Mouse (Mus musculus): ENCODE measurements at regions not wholly inside any gene's neighbourhood (a gene's known extent, or its start where the extent isn't known, plus 50 kb on each side); places are given as distances from the start of the nearest gene placed in this dataset.

DNA sequence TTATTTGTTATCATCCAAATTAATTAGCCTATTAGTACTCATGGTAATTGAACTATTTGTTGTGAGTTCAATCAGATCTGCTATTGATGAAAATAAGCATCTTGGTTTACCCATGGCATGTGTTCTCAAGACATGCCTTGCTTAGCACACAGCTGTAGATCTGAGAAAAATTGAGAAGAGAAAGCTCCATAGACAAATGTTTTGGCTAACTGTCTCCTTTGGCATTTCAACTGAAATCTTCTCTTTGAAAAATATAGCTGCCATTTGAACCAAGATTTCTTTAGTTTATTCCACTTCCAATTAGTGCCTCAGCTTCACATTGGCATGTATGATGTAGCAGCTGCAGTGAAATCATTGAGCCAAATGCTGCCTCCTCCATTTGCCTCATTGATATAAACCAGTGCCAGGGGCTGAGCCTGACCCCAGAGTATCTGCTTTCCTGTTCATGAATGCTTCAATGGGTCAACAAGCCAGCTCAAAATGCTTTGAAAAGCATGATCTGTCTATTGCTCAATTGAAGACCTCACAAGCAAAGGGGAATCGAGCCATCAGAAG is 126.1 kb upstream of the Pter start:
- Histone ChIP-seq H3K4me2 (ENCODE audit: insufficient read depth, low read depth, poor library complexity, severe bottlenecking) (no peak overlapping the region), H3K9ac (ENCODE audit: insufficient read depth, low read depth) (no peak overlapping the region), H3K27me3 (replicated peaks) (no peaks in the 10 kb centered on the region), H3K9me3 (replicated peaks; ENCODE audit: low read length) (no peaks in the 10 kb centered on the region), H3K4me1 (ENCODE audit: control insufficient read depth in 1 of 2, insufficient read depth in 2 of 2) (no peaks in the 10 kb centered on the region), H3K4me3 (replicated peaks in 1 of 3; ENCODE audit: low read depth in 2 of 3, low read length in 2 of 3, poor library complexity in 1 of 3) (no peak overlapping the region), H3K79me2 (replicated peaks; ENCODE audit: control insufficient read depth, extremely low read depth, insufficient read depth, poor library complexity, severe bottlenecking) (no peaks in the 10 kb centered on the region), H3K27ac (ENCODE audit: insufficient read depth, low read depth) (no peak overlapping the region), H3K36me3 (replicated peaks in 1 of 2; ENCODE audit: control insufficient read depth in 1 of 2, insufficient read depth in 1 of 2, low read length in 1 of 2) (no peaks in the 10 kb centered on the region)
- in situ Hi-C loops (cut with MboI; ENCODE audit: low pct_ligation_motif_present, low pct_unique_long_range_greater_than_20kb, low sequenced_read_pairs): no loop called here
- TF ChIP-seq MXI1 (IDR thresholded peaks at IDR 0.05; ENCODE audit: low read depth, low read length): no peak
- no peak for TF ChIP-seq ZNF384 (IDR thresholded peaks at IDR 0.05; ENCODE audit: low read depth, low read length)
- TF ChIP-seq ETS1 (conservative IDR thresholded peaks at IDR 0.05; ENCODE audit: low read depth, low read length): no peak
- no peak for TF ChIP-seq PAX5 (IDR thresholded peaks at IDR 0.05; ENCODE audit: low read length)
- TF ChIP-seq E2F4 (IDR thresholded peaks at IDR 0.05; ENCODE audit: insufficient replicate concordance, low read depth, low read length): no peak
- no peak for TF ChIP-seq USF1 (IDR thresholded peaks at IDR 0.05; ENCODE audit: low read depth, low read length)
- TF ChIP-seq SIN3A (IDR thresholded peaks at IDR 0.05; ENCODE audit: low read length): no peak
- TF ChIP-seq BHLHE40 (IDR thresholded peaks at IDR 0.05; ENCODE audit: low read depth, low read length): no peak
- no peak for TF ChIP-seq NELFE (IDR thresholded peaks at IDR 0.05; ENCODE audit: low read depth, low read length)
- no peak for TF ChIP-seq MAFK (IDR thresholded peaks at IDR 0.05; ENCODE audit: insufficient replicate concordance, low read length)
- no peak for TF ChIP-seq CHD2 (IDR thresholded peaks at IDR 0.05; ENCODE audit: low read length)
- no peak for TF ChIP-seq KAT2A (IDR thresholded peaks at IDR 0.05; ENCODE audit: insufficient replicate concordance, low read length)
- TF ChIP-seq MAX (IDR thresholded peaks at IDR 0.05; ENCODE audit: low read length): no peak
- TF ChIP-seq IRF4 (IDR thresholded peaks at IDR 0.05; ENCODE audit: low read depth, low read length): no peak
- dilution Hi-C loops (cut with MboI; ENCODE audit: extremely low pct_ligation_motif_present, extremely low pct_unique_long_range_greater_than_20kb, low sequenced_read_pairs): no loop called here
- no peak for DNase-seq (ENCODE audit: extremely low read depth)

DNA sequence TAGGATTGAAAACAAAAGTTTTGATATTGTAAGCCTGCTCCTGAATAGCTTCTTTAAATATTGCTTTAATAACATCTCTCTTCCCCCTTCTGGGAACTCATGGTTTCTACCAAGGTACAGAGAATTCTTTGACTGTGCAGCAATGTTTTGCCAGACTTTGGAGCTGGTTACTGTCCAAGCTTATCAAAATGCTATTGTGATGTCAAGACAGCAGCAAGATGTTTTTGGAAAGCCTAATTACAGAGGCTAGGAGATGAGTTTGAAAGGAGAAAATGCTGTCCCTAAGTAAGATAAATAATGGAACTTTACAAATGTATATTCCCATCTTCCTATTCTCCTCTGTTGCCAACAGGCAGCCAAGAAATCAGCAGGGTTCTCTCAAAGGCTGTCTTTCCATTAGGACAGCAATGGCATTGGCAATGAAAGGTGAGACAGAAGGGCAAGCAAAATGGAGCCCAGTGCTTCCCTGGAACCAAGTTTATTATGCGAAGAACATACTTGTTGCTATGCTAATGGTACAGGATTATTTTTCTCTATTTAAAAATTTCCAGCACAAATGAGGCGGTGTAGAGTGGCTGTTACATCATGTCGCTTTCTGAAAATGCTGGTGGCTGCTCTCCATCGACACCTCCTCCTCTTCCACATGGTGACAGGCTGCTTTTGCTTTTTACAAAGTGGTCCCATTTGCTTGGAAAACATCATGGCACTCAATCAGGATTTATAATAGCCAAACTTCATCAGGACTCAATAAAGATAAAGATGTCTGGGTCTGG is 124.5 kb upstream of the Pter start:
- in situ Hi-C loops (cut with MboI; ENCODE audit: low pct_ligation_motif_present, low pct_unique_long_range_greater_than_20kb, low sequenced_read_pairs) (no loop called here), dilution Hi-C loops (cut with MboI; ENCODE audit: extremely low pct_ligation_motif_present, extremely low pct_unique_long_range_greater_than_20kb, low sequenced_read_pairs) (no loop called here)
- DNase-seq (ENCODE audit: extremely low read depth): no peak

More for the DNA sequence above, 124.5 kb upstream of the Pter start:
- Histone ChIP-seq H3K36me3 (replicated peaks in 1 of 2; ENCODE audit: control insufficient read depth in 1 of 2, insufficient read depth in 1 of 2, low read length in 1 of 2) (no peaks in the 10 kb centered on the region), H3K79me2 (replicated peaks; ENCODE audit: control insufficient read depth, extremely low read depth, insufficient read depth, poor library complexity, severe bottlenecking) (no peaks in the 10 kb centered on the region), H3K4me2 (ENCODE audit: insufficient read depth, low read depth, poor library complexity, severe bottlenecking) (no peak overlapping the region), H3K9me3 (replicated peaks; ENCODE audit: low read length) (no peaks in the 10 kb centered on the region), H3K4me1 (ENCODE audit: control insufficient read depth in 1 of 2, insufficient read depth in 2 of 2) (no peaks in the 10 kb centered on the region), H3K4me3 (replicated peaks in 1 of 3; ENCODE audit: low read depth in 2 of 3, low read length in 2 of 3, poor library complexity in 1 of 3) (no peak overlapping the region), H3K27me3 (replicated peaks) (no peaks in the 10 kb centered on the region), H3K27ac (ENCODE audit: insufficient read depth, low read depth) (no peak overlapping the region), H3K9ac (ENCODE audit: insufficient read depth, low read depth) (no peak overlapping the region)
- no peak for TF ChIP-seq RAD21 (IDR thresholded peaks at IDR 0.05; ENCODE audit: low read depth, low read length)
- no peak for TF ChIP-seq MXI1 (IDR thresholded peaks at IDR 0.05; ENCODE audit: low read depth, low read length)
- TF ChIP-seq MEF2A (IDR thresholded peaks at IDR 0.05; ENCODE audit: borderline replicate concordance, low read depth, low read length): no peak
- TF ChIP-seq MAZ (IDR thresholded peaks at IDR 0.05; ENCODE audit: low read depth, low read length): no peak

Measured in CH12.LX (cell line).